9 mouse cellular contexts compared by ENCODE assay signal in the genomic region with DNA sequence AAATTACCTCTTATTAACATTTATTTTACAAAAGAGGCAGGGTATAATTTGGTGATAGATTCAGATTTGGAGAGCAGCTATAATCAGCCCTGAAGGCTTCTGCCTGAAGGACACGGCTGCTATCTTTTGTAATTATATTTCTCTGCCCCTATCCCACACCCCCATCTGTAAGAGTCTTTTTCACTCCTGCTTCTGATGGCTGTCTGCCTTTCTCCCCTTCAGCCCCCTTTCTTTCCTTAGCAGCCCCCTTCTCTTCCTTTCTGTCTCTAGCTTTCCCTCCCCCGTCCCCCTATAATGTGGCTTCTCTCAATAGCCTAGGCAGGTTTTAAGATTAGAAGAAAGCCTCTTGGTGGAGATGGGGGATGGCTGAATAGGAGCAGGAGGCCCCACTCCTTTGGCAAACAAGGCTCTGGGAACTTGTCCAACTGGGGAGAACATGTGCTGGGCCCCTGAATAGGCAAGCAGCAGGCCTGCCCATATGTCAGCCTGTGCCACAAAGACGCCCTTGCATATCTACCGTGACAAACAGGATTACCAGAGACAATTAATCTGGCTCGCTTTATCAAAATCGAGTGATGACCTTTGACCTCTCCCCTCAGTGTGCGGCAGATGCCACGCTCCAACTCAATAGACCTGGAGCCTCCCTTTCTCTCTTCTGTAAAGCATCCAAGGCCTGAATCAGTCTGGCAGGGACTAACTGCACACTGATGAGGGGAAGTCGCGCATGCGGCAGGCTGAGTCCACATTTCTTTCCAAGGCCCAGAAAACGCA.
A peak's percentile ranks its signal among the peaks of the same experiment; 100 is the strongest.
DNase-seq lines count a peak whose midpoint lies in the region; ATAC-seq lines count a peak whose summit lies in the region.
"Had no signal": no experiment of that assay in that cellular context is flagged by ENCODE, and none has a peak within 500 bp of the region (broad histone marks: within the 10 kb centered on the region; RNA-seq: fewer than 3 reads in every experiment).

No protein-coding gene starts in this region.

- no peak for ATAC-seq in erythroid progenitor cell, adult 5-6 weeks (replicated peaks; ENCODE audit: low FRiP score, poor library complexity, severe bottlenecking)
- ATAC-seq: Patski had no signal

- DNase-seq in Muller cell, postnatal 12 days (ENCODE audit: inconsistent ontology term) = peak; percentile 82
- DNase-seq in cerebellum, adult 9-10 months = peak; percentile 89
- DNase-seq in frontal cortex, adult 2 months (ENCODE audit: extremely low spot score in 1 of 2, low spot score in 1 of 2) = peak; percentile 50 to 73
- DNase-seq in layer of hippocampus, adult 11-12 months (ENCODE audit: low spot score) = peak; percentile 86
- DNase-seq in lung, postnatal 4 days = peak; percentile 10 to 32
- peak; percentile 87 to 89 for DNase-seq in right cerebral cortex, postnatal 10 days (ENCODE audit: low spot score in 2 of 2)
- no peak for DNase-seq in gastrocnemius, postnatal 25 days
